Mouse (Mus musculus) lung, postnatal 0 days (tissue): ENCODE data around the gene Fam193a. TPM values are rescaled to one million over a fixed set of nuclear protein-coding genes. Genes with fewer than 3 reads are reported as not detected.

Source experiments
- ATAC-seq: fragments of 200-750 bp; cut with Nextera tagmentation; 2 replicates; pipeline ENCODE4 v1.8.0; 2017; ENCODE audit warnings: moderate library complexity
- DNase-seq: peaks from one replicate; pipeline ENCODE4 v3.0.0-alpha.2; 2016; ENCODE audit warnings: low spot score
- H3K27ac ChIP-seq: fragments of 300-500 bp; sonication (generic); 2 replicates; pipeline ENCODE4 v1.5.1; 2014; ENCODE audit warnings: antibody characterized with exemption, mild to moderate bottlenecking, low read length, mixed read lengths
- H3K27me3 ChIP-seq: fragments of 300-500 bp; sonication (generic); replicated peaks from 2 replicates; pipeline ENCODE4 v1.6.1; 2014; ENCODE audit warnings: low read length, mixed read lengths; ENCODE audit not compliant: insufficient read depth
- H3K36me3 ChIP-seq: fragments of 300-500 bp; sonication (generic); 2 replicates; pipeline ENCODE4 v1.6.1; 2014; ENCODE audit warnings: low read length, mixed read lengths; ENCODE audit not compliant: insufficient read depth
- H3K4me1 ChIP-seq: fragments of 300-500 bp; sonication (generic); 2 replicates; pipeline ENCODE4 v1.6.1; 2014; ENCODE audit warnings: antibody characterized with exemption, low read depth, low read length, mixed read lengths; ENCODE audit not compliant: insufficient read depth
- H3K4me2 ChIP-seq: fragments of 300-500 bp; sonication (generic); replicated peaks from 2 replicates; pipeline ENCODE4 v1.6.1; 2014; ENCODE audit warnings: low read depth, mild to moderate bottlenecking, low read length, moderate library complexity, mixed read lengths
- H3K4me3 ChIP-seq: fragments of 300-500 bp; sonication (generic); 2 replicates; pipeline ENCODE4 v1.5.1; 2014; ENCODE audit warnings: low read depth, low read length
- H3K9ac ChIP-seq: fragments of 300-500 bp; sonication (generic); replicated peaks from 2 replicates; pipeline ENCODE4 v1.6.1; 2014; ENCODE audit warnings: low read depth, mild to moderate bottlenecking
- H3K9me3 ChIP-seq: fragments of 300-500 bp; sonication (generic); 2 replicates; pipeline ENCODE4 v1.6.1; 2016; ENCODE audit warnings: low read length, mixed read lengths
- CTCF ChIP-seq: IDR thresholded peaks from 2 replicates; pipeline ENCODE4 v1.5.1; 2016; ENCODE audit warnings: antibody characterized with exemption, mild to moderate bottlenecking
- EP300 ChIP-seq: IDR thresholded peaks from 2 replicates; pipeline ENCODE4 v1.6.1; 2016; ENCODE audit warnings: antibody characterized with exemption, mild to moderate bottlenecking, control low read depth
- WGBS: fragments of 180-500 bp; shearing (Covaris S2); extraction: QIAGEN DNeasy Blood & Tissue Kit; methylation state at CpG from one replicate; pipeline ENCODE4 v1.1.7; 2014; 5-methylcytosine and 5-hydroxymethylcytosine counted together
- polyA plus RNA-seq: library from polyadenylated mRNA; unstranded; fragments of >200 nt; fragmentation: Nextera tagmentation; extraction: Ambion mirVana; gene quantifications from 2 replicates; pipeline ENCODE4 v1.2.1, GENCODE M21; 2015

Gene Fam193a
- polyA plus RNA-seq, 1 experiment from 2014 or later = 7.9 TPM

DNA sequence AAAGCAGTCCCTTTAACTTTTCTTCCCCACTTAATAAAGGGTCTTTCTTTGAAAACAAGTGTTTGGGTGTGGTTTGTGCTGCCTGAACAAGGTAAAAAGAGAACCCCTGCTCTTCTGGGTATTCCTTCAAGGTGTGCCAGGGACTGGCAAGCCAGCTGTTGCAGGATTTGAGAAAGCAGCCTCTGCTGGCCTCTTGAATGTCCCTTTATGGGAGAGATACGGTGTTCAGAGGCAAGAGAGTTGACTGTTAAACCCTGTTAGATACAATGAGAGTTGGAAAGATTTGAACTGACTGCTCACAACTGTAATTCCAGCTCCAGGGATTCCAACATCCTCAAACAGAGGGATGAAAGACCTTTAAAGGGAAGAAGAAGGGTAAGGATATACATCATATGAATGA is 35.7 kb upstream of the Fam193a start:
- no peak overlapping the region for H3K9ac ChIP-seq
- no peak overlapping the region for H3K27ac ChIP-seq
- 100% methylated on average over 1 of the region's 1 CpGs for WGBS
- no peaks in the 10 kb centered on the region for H3K9me3 ChIP-seq
- no peaks in the 10 kb centered on the region for H3K27me3 ChIP-seq
- H3K4me1 ChIP-seq = peaks cover 6% of the 10 kb centered on the region; the same call in 1 of the 2 replicates
- ATAC-seq (no peak), DNase-seq (no peak)
- TF ChIP-seq EP300 (no peak), CTCF (no peak)
- H3K4me2 ChIP-seq = no peak overlapping the region
- no peaks in the 10 kb centered on the region for H3K36me3 ChIP-seq
- no peak overlapping the region for H3K4me3 ChIP-seq

- no peaks in the 10 kb centered on the region for H3K27me3 ChIP-seq
- peaks cover 6% of the 10 kb centered on the region; the same call in 1 of the 2 replicates for H3K4me1 ChIP-seq
- TF ChIP-seq EP300 = no peak
- peak; percentile 60 for DNase-seq
- peak overlapping the region; percentile 98 for H3K4me3 ChIP-seq
- peak; percentile 44 for ATAC-seq
- WGBS = 1% methylated on average over 21 of the region's 21 CpGs
- H3K36me3 ChIP-seq = no peaks in the 10 kb centered on the region
- H3K9me3 ChIP-seq = no peaks in the 10 kb centered on the region
- H3K9ac ChIP-seq = peak overlapping the region; percentile 98
- H3K27ac ChIP-seq = peak overlapping the region; percentile 99
- H3K4me2 ChIP-seq = peak overlapping the region; percentile 82
Observed at GRCm38 (mm10) chr5:34335539-34336096, 34.1 kb upstream of the Fam193a start.

GRCm38 (mm10) chr5:34336097-34336774 is 33.5 kb upstream of the Fam193a start, which contains the start of gene Rnf4:
Rnf4 (plus strand) TSS chr5:34336289.
- H3K36me3 ChIP-seq = no peaks in the 10 kb centered on the region
- H3K9me3 ChIP-seq = no peaks in the 10 kb centered on the region
- DNase-seq = peak; percentile 100
- H3K9ac ChIP-seq = peak within 1 kb of the TSS; percentile 98
- under 1% methylated on average over 47 of the region's 67 CpGs for WGBS
- peak; percentile 82 for TF ChIP-seq EP300
- TF ChIP-seq CTCF = no peak
- peak within 1 kb of the TSS; percentile 99 for H3K27ac ChIP-seq
- peak within 1 kb of the TSS; percentile 98 for H3K4me3 ChIP-seq
- ATAC-seq = peak; percentile 97
- peaks cover 6% of the 10 kb centered on the region; the same call in 1 of the 2 replicates for H3K4me1 ChIP-seq
- H3K27me3 ChIP-seq = no peaks in the 10 kb centered on the region
- H3K4me2 ChIP-seq = peak within 1 kb of the TSS; percentile 82

- ATAC-seq (peak; percentile 55), DNase-seq (peak; percentile 75)
- Histone ChIP-seq H3K4me2 (peak overlapping the region; percentile 68), H3K4me1 (peaks cover 6% of the 10 kb centered on the region; the same call in 1 of the 2 replicates), H3K9ac (peak overlapping the region; percentile 98), H3K36me3 (no peaks in the 10 kb centered on the region), H3K9me3 (no peaks in the 10 kb centered on the region), H3K27ac (peak overlapping the region; percentile 99), H3K27me3 (no peaks in the 10 kb centered on the region), H3K4me3 (peak overlapping the region; percentile 98)
- TF ChIP-seq CTCF (no peak), EP300 (no peak)
- WGBS = under 1% methylated on average over 42 of the region's 42 CpGs
Observed at GRCm38 (mm10) chr5:34336775-34337450, 32.8 kb upstream of the Fam193a start.

DNA sequence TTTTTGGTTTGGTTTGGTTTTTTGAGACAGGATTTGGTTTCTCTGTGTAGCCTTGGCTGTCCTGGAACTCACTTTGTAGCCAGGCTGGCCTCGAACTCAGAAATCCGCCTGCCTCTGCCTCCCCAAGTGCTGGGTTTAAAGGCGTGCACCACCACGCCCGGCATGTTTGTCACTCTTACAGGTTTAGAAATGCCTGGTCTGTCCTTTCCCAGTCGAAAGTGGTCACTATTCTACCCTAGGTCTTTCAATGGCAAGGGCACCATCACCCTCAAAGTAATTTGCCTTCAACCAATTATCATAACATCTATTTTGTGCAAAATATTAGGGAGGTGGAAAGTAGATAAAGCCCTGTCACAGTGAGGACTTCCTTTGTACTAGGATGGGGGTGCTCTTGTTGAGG is 29.5 kb upstream of the Fam193a start:
- Histone ChIP-seq H3K9me3 (no peaks in the 10 kb centered on the region), H3K4me3 (no peak overlapping the region), H3K9ac (no peak overlapping the region), H3K27me3 (no peaks in the 10 kb centered on the region), H3K27ac (no peak overlapping the region), H3K4me1 (peaks cover 6% of the 10 kb centered on the region; the same call in 1 of the 2 replicates), H3K36me3 (no peaks in the 10 kb centered on the region), H3K4me2 (no peak overlapping the region)
- 94% methylated on average over 6 of the region's 6 CpGs for WGBS
- TF ChIP-seq CTCF = no peak
- TF ChIP-seq EP300 = no peak
- no peak for ATAC-seq
- no peak for DNase-seq

DNA sequence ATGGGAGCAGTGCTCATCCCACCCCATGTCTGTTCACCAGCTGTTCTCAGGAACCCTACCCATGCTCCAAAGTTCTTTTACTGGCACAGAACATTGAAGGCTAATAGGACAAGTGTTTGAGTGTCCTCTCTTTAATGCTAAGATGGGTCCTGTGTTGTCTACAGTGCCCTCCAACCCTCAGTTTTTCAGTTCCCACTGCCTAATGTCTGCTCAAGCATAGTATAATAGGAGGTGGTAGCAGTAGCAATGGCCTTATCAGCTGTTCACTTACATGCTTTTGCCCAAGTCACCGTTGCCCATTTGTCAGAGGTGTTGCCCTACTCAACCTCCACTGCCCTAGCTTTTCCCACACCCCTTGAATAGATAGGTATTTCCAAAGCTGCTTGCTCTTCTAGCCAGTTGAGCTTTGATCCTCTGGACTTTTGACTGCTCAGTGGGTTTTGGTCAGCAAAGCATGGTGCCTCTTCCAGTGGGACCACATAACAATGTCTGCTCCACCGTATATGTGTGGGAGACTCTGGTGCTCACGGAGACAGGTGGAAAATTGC is 17.6 kb upstream of the Fam193a start:
- Histone ChIP-seq H3K27me3 (no peaks in the 10 kb centered on the region), H3K36me3 (peaks cover 38% of the 10 kb centered on the region), H3K9ac (no peak overlapping the region), H3K4me2 (no peak overlapping the region), H3K27ac (no peak overlapping the region), H3K4me3 (no peak overlapping the region), H3K4me1 (no peaks in the 10 kb centered on the region), H3K9me3 (no peaks in the 10 kb centered on the region)
- no peak for TF ChIP-seq EP300
- TF ChIP-seq CTCF = no peak
- WGBS = 97% methylated on average over 3 of the region's 3 CpGs
- DNase-seq (no peak), ATAC-seq (no peak)
